Mouse (Mus musculus) thymus, adult 2 months (tissue): ENCODE measurements around the gene Vac14. TPM values are rescaled to one million over a fixed set of nuclear protein-coding genes. Genes with fewer than 3 reads are reported as not detected.

ENCODE experiments used
- DNase-seq: peaks from one replicate; pipeline ENCODE4 v3.0.0; 2021
- H3K27ac ChIP-seq: fragments of 200-500 bp; 2 replicates; pipeline ENCODE4 v1.5.1; 2012; ENCODE audit warnings: low read length, control low read depth; ENCODE audit not compliant: control insufficient read depth, insufficient read depth
- H3K27me3 ChIP-seq: fragments of 200-500 bp; 2 replicates; pipeline ENCODE4 v1.6.1; 2012; ENCODE audit warnings: mild to moderate bottlenecking, low read length, moderate library complexity, mixed read lengths; ENCODE audit not compliant: control insufficient read depth, insufficient read depth
- H3K36me3 ChIP-seq: fragments of 200-500 bp; 2 replicates; pipeline ENCODE4 v1.6.1; 2012; ENCODE audit warnings: mild to moderate bottlenecking, low read length, moderate library complexity; ENCODE audit not compliant: control insufficient read depth, insufficient read depth
- H3K4me1 ChIP-seq: fragments of 200-500 bp; replicated peaks from 2 replicates; pipeline ENCODE4 v1.6.1; 2012; ENCODE audit warnings: low read length; ENCODE audit not compliant: control insufficient read depth, insufficient read depth
- H3K4me3 ChIP-seq: fragments of 200-500 bp; 2 replicates; pipeline ENCODE4 v1.5.1; 2012; ENCODE audit warnings: mild to moderate bottlenecking, low read length, control low read depth, moderate library complexity; ENCODE audit not compliant: control insufficient read depth, insufficient read depth
- CTCF ChIP-seq: fragments of 200-500 bp; IDR thresholded peaks from 2 replicates; pipeline ENCODE4 v1.5.1; 2012; ENCODE audit warnings: mild to moderate bottlenecking, control low read depth, low read length, moderate library complexity, borderline replicate concordance; ENCODE audit not compliant: control insufficient read depth, poor library complexity, insufficient read depth; ENCODE audit errors: extremely low read depth
- POLR2A ChIP-seq: fragments of 200-500 bp; IDR thresholded peaks from 2 replicates; pipeline ENCODE4 v1.6.1; 2012; ENCODE audit warnings: mild to moderate bottlenecking, low read length, control low read depth, moderate library complexity; ENCODE audit not compliant: control insufficient read depth, poor library complexity, insufficient read depth; ENCODE audit errors: extremely low read depth
- WGBS: fragments of 180-500 bp; shearing (Covaris S2); methylation state at CpG from one replicate; pipeline ENCODE4 v1.1.7; 2018; 5-methylcytosine and 5-hydroxymethylcytosine counted together
- polyA plus RNA-seq: library from polyadenylated mRNA; depleted of rRNA; stranded (reverse); fragments of >200 nt; gene quantifications from 2 replicates; pipeline ENCODE4 v1.2.3, GENCODE M21; 2012

Vac14 gene
- polyA plus RNA-seq, 1 experiment = 59.4 TPM

DNA sequence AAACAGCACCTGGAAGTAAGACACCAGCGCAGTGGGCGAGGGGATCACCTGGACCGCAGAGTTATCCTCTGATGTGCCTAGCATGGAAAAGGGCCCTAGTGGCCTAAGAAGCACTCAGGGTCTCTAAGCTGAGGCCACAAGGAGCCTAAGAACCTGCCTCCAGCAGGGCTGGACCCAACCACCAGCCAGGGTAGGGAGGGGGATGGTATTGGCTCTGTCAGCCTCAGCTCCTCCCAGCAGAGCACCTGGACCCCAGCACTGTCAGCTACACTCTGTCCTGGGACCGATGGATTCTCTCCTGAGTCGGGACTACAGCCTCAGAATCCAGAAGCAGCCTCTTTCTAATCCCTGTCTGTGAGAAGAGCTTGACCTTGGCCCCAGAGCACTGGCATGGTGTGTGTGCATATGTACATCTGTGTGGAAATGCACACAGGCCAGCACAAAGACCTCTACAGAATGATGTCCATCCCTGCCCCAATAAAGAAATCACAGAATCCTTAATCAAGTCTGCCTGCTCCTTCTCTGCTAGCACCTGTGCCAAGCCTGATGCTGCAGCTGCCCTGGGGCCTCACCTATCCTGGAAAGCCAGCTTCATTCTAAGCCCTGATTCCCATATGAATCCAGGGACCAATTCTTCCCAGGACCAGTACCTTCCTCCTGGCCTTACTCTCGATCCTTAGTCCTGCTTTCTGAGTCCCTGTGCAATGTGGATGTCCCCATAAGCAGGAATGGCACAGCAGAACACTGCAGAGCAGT is 101.7 kb downstream of the Vac14 start:
- no peaks in the 10 kb centered on the region; the same call in 1 of the 2 replicates for H3K27me3 ChIP-seq
- H3K4me1 ChIP-seq = peaks cover 24% of the 10 kb centered on the region
- WGBS = 91% methylated on average over 6 of the region's 6 CpGs
- DNase-seq = no peak
- no peaks in the 10 kb centered on the region for H3K36me3 ChIP-seq
- H3K4me3 ChIP-seq = no peak overlapping the region
- no peak overlapping the region for H3K27ac ChIP-seq
- TF ChIP-seq CTCF (no peak), POLR2A (no peak)

DNA sequence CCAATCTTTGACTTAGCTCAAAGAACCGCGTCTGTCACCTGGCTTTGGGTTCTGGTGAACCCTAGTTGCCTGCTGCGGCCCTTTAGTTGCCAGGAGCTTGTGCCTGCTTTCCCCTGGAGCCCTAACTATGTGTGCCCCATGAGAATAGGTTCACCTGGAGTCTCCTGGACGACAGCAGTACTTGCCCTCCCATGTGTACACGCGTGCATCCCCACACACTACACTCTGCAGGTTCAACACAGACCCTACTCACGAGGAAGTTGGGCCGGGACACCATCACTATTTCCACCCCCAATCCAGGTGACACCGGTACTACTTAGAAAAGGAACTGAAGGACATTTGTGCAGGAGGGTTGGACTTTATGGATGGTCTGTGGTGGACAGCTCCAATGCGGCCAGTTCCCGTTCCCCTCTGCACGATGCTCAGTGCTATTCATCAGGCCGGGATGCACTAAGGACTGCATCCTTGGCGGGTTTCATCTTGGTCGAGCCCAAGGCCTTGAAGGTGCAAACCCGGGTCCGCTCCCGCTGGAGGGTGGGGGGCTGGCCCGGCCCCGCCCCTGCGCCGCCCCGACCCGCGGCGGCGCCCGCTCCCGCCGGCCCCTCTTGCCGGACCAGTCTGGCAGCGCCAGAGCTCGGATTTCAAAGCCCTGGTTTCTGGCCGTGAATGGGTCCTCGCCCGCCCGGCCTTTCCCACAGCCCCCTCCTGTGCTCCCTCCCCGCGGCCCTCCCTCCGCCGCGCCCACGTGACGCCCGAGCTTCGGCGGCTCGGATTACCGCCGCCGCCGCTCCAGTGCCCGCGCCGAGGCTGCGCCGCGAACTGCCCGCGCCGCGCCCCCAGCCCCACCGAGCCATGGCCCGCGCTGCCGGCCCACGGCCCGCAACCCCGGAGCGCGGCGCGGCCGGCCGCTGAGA is 102.6 kb downstream of the Vac14 start, which contains the start of gene Mtss1l:
Gene Mtss1l (plus strand): TSS at position 792 of the 914 bp plus-strand sequence.
- H3K36me3 ChIP-seq = no peaks in the 10 kb centered on the region
- DNase-seq = peak; percentile 13
- peak within 1 kb of the TSS; percentile 39 for H3K4me3 ChIP-seq
- no peak within 1 kb of the TSS for H3K27ac ChIP-seq
- TF ChIP-seq CTCF = no peak
- TF ChIP-seq POLR2A = no peak
- H3K27me3 ChIP-seq = no peaks in the 10 kb centered on the region; the same call in 1 of the 2 replicates
- peaks cover 24% of the 10 kb centered on the region for H3K4me1 ChIP-seq
- 12% methylated on average over 72 of the region's 75 CpGs for WGBS

DNA sequence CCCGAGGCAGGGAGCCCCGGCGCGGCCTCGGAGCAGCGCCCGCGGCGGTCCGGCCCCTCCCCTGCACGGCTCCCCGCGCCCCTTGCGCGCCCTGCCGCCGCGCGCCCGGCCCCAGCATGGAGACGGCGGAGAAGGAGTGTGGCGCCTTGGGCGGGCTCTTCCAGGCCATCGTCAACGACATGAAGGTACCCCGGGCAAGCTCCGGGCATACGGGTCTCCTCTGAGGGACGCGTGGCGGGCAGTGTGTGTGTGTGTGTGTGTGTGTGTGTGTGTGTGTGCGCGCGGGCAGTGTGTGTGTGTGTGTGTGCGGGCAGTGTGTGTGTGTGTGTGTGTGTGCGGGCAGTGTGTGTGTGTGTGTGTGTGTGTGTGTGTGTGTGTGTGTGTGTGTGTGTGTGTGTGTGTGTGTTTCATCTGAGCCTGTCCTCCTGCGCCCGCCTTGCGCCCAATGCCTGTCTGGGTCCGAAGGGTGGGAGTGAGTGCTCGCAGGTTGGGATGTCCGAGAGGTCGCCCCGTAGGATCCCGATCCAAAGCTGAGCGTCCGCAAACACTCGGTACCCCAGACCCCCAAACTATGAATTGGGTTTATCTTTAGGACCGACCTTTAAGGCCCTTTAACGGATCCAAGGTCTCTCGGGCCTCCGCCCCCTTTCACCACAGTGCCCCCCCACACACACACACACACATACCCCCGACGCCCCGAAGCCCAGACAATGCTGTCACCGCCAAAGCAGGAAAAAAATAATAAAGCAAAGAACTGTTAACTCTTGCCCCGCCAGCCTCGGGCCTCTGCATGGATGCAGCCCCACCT is 103.4 kb downstream of the Vac14 start:
- no peaks in the 10 kb centered on the region for H3K36me3 ChIP-seq
- peaks cover 24% of the 10 kb centered on the region for H3K4me1 ChIP-seq
- peak; percentile 23 for DNase-seq
- peak overlapping the region; percentile 34 for H3K4me3 ChIP-seq
- no peaks in the 10 kb centered on the region; the same call in 1 of the 2 replicates for H3K27me3 ChIP-seq
- TF ChIP-seq CTCF (no peak), POLR2A (no peak)
- no peak overlapping the region for H3K27ac ChIP-seq
- WGBS = 4% methylated on average over 57 of the region's 59 CpGs

DNA sequence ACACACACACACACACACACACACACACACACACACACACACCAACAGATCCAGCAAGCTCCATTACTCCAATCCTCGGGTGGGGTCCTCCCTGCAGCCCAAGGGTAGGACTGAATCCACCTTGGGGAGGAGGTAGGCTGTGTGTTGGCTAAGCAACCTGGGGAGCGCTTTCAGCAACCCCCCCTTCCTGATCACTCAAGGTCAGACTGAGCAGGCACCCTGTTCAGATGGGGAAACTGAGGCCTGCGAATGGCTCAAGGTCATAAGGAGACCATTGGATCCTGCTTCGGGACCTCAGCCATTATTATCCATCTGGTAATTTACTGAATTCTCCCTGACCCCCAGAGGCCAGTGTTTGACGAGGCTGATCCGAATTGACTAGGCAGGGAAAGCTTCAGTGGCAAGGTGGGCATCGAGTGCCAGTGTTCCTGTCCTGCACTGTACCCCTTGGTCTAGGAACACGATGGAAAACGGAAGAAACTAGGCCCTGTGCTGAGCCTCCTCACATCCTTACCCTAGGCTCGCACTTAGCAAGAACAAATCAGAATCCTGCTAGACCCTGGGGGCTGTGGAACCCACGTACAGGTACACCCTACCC is 104.1 kb downstream of the Vac14 start:
- WGBS = 82% methylated on average over 11 of the region's 11 CpGs
- peaks cover 24% of the 10 kb centered on the region for H3K4me1 ChIP-seq
- no peak for DNase-seq
- H3K36me3 ChIP-seq = no peaks in the 10 kb centered on the region
- 0 out of 2 replicates have a peak overlapping the region, but pooled peaks have one; percentile 34 for H3K4me3 ChIP-seq
- no peak overlapping the region for H3K27ac ChIP-seq
- TF ChIP-seq CTCF (no peak), POLR2A (no peak)
- no peaks in the 10 kb centered on the region; the same call in 1 of the 2 replicates for H3K27me3 ChIP-seq

DNA sequence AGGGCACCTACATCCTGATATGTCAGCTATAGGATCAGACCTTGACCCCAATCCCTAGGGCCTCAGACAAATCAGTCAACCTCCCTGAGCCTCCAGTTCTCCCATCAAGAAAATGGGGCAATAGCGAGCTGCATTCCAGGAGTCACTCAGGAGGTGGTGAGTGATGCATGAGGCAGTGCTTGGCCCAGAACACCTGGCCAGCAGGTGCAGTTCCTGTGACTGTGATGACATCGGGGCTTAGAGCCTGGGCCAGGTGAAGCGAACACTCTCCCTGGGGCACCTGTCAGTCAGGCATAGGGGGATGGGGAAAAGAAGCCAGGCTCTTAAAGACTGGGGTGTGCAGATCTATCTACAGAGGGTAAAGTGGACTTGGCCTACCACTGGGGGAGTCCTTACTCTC is 106.1 kb downstream of the Vac14 start:
- Histone ChIP-seq H3K36me3 (no peaks in the 10 kb centered on the region), H3K4me1 (peaks cover 17% of the 10 kb centered on the region), H3K27me3 (no peaks in the 10 kb centered on the region; the same call in 1 of the 2 replicates), H3K4me3 (no peak overlapping the region), H3K27ac (no peak overlapping the region)
- no peak for DNase-seq
- WGBS = 93% methylated on average over 3 of the region's 3 CpGs
- TF ChIP-seq CTCF = no peak
- no peak for TF ChIP-seq POLR2A
